Mouse (Mus musculus) cortical plate, adult 2 months (tissue): Measurements from ENCODE around the gene 1190005I06Rik.

Experiments used
- CTCF ChIP-seq: fragments of 200-500 bp; IDR thresholded peaks from 2 replicates; pipeline ENCODE4 v1.5.1; 2011; ENCODE audit warnings: mild to moderate bottlenecking, control low read depth, low read length; ENCODE audit not compliant: insufficient read depth; ENCODE audit errors: extremely low read depth
- POLR2A ChIP-seq: fragments of 200-500 bp; IDR thresholded peaks from 2 replicates; pipeline ENCODE4 v1.6.1; 2011; ENCODE audit warnings: mild to moderate bottlenecking, low read length, control low read depth; ENCODE audit not compliant: insufficient read depth; ENCODE audit errors: extremely low read depth

- TF ChIP-seq CTCF (no peak), POLR2A (no peak)
These were observed 66.1 kb downstream of the 1190005I06Rik start for GRCm38 (mm10) chr8:120581329-120581728.
